Mouse (Mus musculus) heart, postnatal 10 days (tissue): Measurements from ENCODE around the gene Pik3c2b. TPM values are rescaled to one million over a fixed set of nuclear protein-coding genes. Genes with fewer than 3 reads are reported as not detected.

Experiments used
- DNase-seq, 2 experiments: peaks; one replicate each; pipeline ENCODE4 v3.0.0; 2021
- intact Hi-C: fragments of 180-260 bp; cut with DNase I; formaldehyde crosslinking; loops from one replicate; pipeline ENCODE4 v1.15.1; 2025
- total RNA-seq, 2 experiments: library from RNA; stranded (reverse); gene quantifications; 2 replicates each; pipeline ENCODE4 v1.2.3; 2021

The Pik3c2b gene
- total RNA-seq, 2 experiments from 2014 or later: 26.1 to 36.5 TPM

DNA sequence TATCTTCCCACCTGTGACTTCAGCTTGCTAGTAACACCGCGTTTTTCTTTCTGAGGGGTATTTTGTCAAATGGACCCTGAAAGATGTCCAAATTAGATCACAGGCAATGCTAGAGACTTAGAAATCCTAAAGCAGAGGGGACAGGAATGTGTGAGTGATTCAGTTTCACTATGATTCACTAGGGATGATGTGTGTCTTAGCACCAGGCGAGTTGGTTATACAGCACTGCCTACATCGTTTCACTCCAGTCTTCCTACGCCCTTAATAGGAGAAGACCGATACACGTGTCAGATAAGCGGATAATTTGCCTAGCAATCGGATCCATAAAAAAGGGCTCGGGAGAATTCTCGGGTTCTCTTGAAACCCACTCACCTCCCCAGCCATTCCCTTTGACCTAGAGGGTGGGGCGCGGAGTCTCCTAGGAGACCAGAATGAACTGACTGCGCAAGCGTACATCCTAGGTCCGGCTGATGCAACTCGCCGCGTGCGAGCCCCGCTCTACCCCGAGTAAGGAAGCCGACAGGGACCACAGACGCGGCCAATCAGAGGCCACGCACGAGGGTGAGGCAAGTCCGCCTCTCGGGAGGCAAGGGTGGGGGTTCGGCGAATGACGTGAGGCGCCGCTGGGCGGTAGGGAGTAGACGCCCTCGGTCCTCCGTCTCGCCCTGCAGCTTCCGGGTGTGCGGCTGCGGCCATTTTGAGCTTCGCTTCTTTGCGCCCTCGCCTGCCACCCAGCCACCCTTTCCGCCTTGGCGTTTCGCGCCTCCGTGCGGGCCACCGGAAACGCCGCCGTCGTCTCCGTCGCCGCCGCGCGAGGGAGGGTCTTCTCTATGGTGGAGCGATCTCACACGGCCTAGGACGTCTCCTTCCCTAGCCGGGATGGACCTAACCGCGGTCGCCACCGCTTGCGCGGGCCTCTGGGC, 85.4 kb downstream of the Pik3c2b start, which contains the start of gene Ppp1r15b:
Ppp1r15b (plus strand) TSS at position 506 of the 923 bp plus-strand sequence.
- intact Hi-C loops: no loop called here
- peak; percentile 99 for DNase-seq

DNA sequence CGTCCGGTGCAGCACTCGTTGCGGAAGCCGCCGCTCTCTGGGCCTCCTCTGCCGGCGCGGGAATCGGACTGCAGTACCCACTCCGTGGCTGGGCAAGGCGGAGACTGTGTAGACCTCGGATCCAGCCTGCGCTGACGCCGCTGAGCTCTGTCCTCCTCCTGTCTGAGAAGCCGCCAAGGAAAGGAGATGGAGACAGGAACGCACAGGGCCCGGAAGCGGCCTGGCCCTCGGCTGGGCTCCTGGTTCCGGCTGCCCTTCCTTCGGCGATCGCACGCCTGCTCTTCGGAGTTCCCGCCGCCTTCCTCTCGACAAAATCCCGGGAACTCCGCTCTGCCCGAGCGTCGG, 86.1 kb downstream of the Pik3c2b start:
- no peak for DNase-seq
- intact Hi-C loops: no loop called here

DNA sequence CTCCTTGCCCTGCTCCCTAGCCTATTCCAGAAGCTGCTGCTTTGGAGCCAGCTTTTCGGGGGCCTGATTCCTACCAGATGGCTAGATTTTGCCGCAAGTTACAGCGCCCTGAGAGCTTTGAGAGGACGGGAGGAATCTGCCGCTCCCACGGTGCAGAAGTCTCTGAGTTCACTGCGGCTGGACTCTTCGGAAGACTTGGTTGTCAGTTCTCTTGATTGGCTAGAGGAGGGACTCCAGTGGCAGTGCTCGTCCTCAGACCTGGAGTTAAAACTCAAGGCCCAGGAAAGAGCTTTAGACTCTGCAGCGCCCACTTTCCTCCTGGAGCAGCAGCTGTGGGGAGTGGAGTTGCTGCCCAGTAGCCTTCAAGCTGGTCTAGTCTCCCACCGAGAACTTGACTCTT, 86.5 kb downstream of the Pik3c2b start:
- DNase-seq: peak in 1 of 2 experiments; percentile 39
- intact Hi-C loops: no loop called here

DNA sequence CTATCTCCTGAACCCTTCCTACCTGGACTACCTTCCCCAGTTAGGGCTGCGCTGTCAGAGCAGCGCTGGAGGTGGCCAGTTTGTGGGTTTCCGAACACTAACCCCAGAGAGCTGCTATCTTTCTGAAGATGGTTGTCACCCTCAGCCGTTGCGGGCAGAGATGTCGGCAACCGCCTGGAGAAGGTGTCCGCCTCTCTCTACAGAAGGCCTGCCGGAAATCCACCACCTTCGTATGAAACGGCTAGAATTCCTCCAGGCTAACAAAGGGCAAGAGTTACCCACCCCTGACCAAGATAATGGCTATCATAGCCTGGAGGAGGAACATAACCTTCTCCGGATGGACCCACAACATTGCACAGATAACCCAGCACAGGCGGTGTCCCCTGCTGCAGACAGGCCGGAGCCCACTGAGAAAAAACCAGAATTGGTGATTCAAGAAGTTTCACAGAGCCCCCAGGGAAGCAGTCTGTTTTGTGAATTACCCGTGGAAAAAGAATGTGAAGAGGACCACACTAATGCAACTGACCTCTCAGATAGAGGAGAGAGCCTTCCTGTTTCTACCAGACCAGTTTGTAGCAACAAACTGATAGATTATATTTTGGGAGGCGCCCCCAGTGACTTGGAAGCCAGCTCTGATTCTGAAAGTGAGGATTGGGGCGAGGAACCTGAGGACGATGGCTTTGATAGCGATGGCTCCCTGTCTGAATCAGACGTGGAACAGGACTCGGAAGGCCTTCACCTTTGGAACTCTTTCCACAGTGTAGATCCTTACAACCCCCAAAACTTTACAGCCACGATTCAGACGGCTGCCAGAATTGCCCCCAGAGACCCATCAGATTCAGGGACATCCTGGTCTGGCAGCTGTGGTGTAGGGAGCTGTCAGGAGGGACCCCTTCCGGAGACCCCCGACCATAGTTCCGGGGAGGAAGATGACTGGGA, 87.2 kb downstream of the Pik3c2b start:
- DNase-seq: peak; percentile 21 to 32
- intact Hi-C loops: no loop called here

DNA sequence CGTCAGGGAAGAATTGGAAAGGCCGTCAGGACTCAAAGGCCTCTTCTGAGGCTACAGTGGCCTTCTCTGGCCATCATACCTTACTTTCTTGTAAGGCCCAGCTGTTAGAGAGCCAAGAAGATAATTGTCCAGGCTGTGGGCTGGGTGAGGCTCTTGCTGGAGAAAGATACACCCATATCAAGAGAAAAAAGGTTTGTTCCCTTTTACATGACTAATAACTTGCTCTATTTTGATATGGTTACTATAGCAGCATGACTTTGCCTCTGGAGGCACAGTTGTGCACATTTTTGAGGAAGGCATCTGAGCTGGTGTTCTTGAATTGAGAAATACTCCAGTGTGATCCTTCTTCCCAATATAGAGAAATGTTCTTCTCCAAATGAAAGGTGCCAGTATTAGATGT, 88.0 kb downstream of the Pik3c2b start:
- intact Hi-C loops: no loop called here
- peak in 1 of 2 experiments; percentile 11 for DNase-seq

DNA sequence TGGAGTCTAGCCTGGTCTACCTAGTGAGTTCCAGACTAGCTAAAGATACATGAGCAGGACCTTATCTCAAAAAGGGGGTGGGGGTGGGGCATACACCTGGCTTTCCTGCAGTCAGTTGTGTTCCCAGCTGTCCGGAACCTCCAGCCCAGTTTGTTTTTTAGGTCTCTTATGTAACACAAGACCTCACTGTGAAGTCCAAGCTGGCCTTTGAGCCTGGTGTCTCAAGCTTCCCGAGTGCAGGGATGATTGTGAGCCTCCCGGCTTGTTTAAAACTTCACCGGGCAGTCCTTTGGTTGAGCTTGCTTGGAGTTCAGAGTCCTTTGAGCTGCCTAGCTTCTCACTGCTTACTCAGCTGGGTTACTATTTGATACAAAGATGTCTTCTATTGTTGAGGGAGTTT, 88.6 kb downstream of the Pik3c2b start:
- DNase-seq: no peak
- intact Hi-C loops: no loop called here

DNA sequence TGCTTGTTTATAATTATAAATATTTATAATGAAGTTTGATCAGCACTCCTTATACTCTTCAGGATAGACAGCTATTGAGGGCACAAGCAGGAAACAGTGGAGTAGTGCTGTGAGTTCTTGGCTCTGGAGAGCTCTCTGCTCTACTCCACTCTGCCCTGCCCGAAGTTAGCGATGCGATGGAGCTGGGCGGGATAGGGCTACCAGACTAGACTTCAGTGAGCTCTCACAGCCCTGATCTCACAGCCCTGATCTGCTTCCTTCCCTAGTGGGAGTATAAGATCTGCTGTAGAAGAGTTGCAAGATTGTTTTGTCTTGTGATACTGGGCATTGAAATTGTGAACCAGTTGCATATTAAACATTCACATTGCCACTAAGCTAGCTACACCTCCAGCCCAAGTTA, 89.4 kb downstream of the Pik3c2b start:
- peak; percentile 21 to 23 for DNase-seq
- intact Hi-C loops: loop anchor here (5.0 kb wide), 1 partner anchor 472 kb away; no protein-coding TSS in a partner anchor

DNA sequence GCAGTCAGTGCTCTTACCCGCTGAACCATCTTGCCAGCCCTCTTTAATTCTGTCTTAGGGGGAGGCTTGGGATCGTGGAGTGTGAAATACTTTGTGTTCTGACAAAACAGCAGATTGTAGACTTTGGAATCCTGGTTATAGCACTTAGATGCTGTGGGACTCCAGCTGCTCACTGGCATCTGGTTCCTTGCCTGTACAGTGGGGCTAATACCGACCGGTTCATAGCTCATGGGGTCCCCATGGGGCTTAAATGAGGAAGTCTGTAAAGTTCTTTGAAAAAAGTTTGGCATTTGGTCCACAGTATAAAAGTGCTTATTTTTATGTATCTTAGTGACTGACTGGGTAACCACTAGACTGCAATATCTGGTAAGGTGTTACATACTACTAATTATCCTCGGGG, 90.3 kb downstream of the Pik3c2b start:
- no peak for DNase-seq
- intact Hi-C loops: loop anchor here (5.0 kb wide), 1 partner anchor 471 kb away; no protein-coding TSS in a partner anchor

DNA sequence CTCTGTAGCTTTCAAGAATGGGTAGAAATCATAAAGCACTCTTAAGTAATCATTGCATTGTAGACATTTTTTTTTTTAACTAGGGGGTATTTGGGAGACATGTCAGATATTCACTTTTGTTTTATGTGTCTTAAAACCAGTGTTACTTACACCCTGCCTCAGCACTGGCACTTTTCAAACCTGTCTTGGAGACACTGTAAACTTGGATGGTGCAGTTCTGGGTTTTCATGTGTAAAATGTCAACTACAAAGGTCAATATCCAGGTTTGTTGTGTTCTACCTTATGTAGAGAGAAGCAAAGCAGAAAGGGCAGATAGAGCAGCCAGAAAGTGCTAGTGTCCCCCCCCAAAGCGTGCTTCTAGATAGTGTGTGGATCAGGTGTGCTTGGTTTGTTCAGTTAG, 92.9 kb downstream of the Pik3c2b start:
- DNase-seq: no peak
- intact Hi-C loops: loop anchor here (5.0 kb wide), 1 partner anchor 469 kb away; no protein-coding TSS in a partner anchor

DNA sequence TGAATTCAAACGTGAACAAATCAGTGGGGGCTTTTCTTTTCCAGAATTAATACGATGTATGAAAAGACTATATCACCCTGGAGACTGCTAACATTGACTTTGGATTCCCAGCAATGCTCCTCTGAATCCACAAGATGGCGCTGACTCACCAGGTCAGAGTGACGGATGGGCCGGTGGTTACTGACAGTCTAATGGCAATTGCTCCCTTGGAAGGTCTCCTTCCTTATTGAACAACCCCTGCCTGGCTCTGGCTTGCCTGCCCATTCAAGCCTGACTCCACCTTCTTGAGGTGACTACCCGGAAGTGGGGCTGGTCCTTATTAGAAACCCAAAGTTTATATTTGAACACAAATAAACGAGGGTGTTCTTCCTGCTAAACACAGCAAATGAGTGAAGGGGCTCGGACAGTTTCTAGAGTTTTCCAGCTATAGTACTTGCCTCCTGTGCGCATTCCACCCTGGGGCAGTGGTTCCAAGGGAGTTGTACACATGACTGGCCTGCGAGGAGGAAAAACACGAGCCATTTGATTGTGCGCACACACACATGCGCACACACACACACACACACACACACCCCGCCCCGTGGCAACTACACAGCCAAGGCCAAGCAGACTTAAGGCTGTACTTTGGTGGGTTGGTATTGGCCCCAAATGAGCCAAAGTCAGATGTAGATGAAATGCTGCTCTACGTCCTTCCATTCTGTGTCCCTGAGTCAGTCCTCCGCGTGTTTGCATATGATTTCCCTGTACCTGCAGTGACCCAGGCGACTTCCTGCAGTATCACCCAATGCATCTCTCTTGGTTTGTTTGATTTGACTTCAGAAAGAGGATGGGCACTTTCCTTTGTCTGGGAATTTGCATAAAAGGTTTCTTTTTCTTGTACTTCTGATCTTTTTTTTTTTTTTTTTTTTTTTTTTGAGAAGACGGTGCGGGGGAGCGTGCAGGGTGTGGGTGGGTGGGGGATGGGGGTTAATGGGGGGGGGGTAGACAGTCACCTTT, 100.8 kb downstream of the Pik3c2b start:
- peak; percentile 64 to 76 for DNase-seq
- intact Hi-C loops: loop anchor here (1.0 kb wide), 2 partner anchors 30 to 161 kb away; no protein-coding TSS in a partner anchor

DNA sequence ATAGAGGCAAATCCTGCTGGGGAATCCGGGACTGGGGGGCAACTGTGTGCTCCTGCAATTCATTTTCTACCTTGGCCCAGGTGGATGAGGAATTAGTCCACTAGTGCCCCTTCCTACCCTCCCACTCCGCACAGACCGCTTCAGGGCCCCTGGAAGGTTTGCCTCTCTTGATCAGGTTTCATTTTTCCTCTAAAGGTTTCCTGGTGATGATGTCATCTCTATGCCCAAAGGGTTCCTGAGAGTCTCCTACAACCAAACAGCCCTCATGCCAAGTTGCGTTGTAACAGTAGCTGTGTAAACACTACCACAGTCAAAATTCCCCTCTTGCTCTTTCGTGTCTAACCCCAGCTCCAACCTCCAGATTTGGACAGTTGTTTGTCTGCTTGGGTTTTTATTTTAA, 101.9 kb downstream of the Pik3c2b start:
- intact Hi-C loops: no loop called here

DNA sequence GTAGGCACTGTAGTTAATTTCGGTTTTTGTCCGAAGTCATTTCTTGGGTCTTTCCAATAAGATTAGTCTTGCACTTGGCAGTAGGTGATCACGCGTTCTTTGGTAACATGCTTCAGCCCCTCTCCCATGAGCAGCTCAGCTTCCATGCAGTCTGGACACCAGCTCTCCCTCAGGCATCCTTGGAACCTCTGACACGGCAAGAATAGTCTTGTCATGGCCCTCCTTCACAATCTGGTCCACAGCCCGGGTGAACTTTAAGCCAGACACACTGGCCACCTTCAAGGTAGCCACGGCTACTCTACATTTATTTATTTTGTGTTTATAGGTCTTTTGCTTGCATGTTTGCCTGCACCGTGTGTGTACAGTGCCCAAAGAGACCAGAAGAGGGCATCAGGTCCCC, 102.7 kb downstream of the Pik3c2b start:
- no peak for DNase-seq
- intact Hi-C loops: no loop called here

More for the DNA sequence above, 101.9 kb downstream of the Pik3c2b start:
- DNase-seq: no peak

DNA sequence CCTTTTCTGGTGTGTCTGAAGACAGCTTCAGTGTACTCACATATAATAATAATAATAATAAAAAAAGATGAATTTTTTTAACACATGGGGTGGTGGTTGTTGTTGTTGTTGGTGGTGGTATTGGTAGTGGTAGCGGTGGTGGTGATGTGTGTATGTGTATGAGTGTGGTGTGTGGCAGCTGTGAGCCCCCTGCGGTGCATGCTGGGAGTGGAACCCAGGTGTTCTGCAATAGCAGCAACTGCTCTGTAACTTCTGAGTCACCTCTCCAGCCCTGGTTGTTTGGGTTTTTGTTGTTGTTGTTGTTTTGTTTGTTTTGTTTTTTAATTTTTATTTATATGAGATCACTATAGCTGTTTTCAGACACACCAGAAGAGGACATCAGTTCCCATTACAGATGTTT, 105.1 kb downstream of the Pik3c2b start:
- no peak for DNase-seq
- intact Hi-C loops: no loop called here

DNA sequence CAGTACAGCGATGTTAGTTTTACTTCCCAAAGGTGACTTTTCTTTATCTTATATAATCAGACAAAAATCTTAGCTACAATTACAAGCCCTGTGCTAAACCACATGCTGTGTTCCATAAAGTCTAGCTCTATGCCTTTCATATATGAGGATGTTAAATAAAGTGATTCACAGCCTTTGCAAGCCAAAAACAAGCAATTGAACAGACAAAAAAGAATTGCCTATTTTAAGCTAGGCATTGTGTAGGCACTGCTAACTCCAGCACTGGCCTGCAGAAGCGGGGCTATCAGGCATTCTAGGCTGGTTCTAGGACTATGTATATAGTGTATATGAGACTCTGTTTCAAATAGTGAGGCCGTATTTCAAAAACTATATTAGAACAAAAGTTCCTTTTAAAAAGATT, 106.7 kb downstream of the Pik3c2b start:
- no peak for DNase-seq
- intact Hi-C loops: no loop called here

DNA sequence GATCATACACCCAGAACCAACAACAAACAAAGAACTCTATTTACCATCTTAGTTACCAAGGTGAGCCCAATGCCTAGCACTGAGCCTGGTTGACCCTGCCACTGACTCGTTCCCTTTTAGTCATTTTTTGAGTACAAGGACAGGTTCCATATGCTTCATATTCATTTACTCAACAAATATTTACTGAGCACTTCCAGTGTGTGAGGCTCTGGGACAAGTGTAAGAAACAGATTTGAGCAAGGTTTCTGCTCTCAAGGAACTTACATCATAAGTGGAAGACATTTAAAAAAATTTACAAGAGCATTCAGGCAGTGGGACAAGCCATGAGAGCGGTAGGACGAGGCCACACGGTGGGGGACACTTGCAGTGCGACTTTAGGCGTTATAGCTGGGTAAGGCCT, 109.8 kb downstream of the Pik3c2b start:
- intact Hi-C loops: no loop called here

More for the DNA sequence above, 109.8 kb downstream of the Pik3c2b start:
- no peak for DNase-seq

Other genes starting within 250 kb of the Pik3c2b start
- gene Lrrn2, start 165.4 kb upstream of the Pik3c2b start, total RNA-seq: 1 to 10 TPM; 4.7 to 6.0 TPM
- gene Mdm4, start 15.1 kb upstream of the Pik3c2b start, total RNA-seq: 10 to 100 TPM; 48.9 to 49.0 TPM
- gene Ppp1r15b, start 85.5 kb downstream of the Pik3c2b start, total RNA-seq: 10 to 100 TPM; 38.2 to 42.1 TPM
- gene Plekha6, start 118.5 kb downstream of the Pik3c2b start, total RNA-seq: 10 to 100 TPM; 58.1 to 68.9 TPM